Mouse (Mus musculus): ENCODE results near the gene Olfr656.

- TF ChIP-seq CHD2 (IDR thresholded peaks at IDR 0.05; ENCODE audit: low read depth, low read length) (no peak), ZC3H11A (IDR thresholded peaks at IDR 0.05; ENCODE audit: borderline replicate concordance, low read depth, low read length) (no peak), ZNF384 (IDR thresholded peaks at IDR 0.05; ENCODE audit: low read depth, low read length) (no peak)
Observed at GRCm38 (mm10) chr7:104604727-104605126, 9.0 kb upstream of the Olfr656 start.

Data from ES-E14 (cell line).